Mouse (Mus musculus): Measurements from ENCODE around the gene Sept7.
A peak's percentile ranks its signal among the peaks of the same experiment; 100 is the strongest.

The Sept7 gene

GRCm38 (mm10) chr9:25252283-25252726, at the start of gene Sept7:
TSS of gene Sept7 (plus strand) at chr9:25252439.
- Histone ChIP-seq H3K36me3 (ENCODE audit: insufficient read depth, low read length) (no peaks in the 10 kb centered on the region), H3K9me3 (ENCODE audit: low read length) (no peaks in the 10 kb centered on the region), H3K27me3 (ENCODE audit: insufficient read depth, low read length) (no peaks in the 10 kb centered on the region), H3K4me3 (replicated peaks; ENCODE audit: low read length) (peak within 1 kb of the TSS; percentile 98), H3K4me1 (replicated peaks; ENCODE audit: low read depth, low read length) (peaks cover 24% of the 10 kb centered on the region)
- TF ChIP-seq NANOG (IDR thresholded peaks at IDR 0.05; ENCODE audit: borderline replicate concordance, low read length) (no peak), CTCF (conservative IDR thresholded peaks at IDR 0.05; ENCODE audit: low read length) (no peak), POU5F1 (IDR thresholded peaks at IDR 0.05; ENCODE audit: borderline replicate concordance, low read length) (no peak)

DNA sequence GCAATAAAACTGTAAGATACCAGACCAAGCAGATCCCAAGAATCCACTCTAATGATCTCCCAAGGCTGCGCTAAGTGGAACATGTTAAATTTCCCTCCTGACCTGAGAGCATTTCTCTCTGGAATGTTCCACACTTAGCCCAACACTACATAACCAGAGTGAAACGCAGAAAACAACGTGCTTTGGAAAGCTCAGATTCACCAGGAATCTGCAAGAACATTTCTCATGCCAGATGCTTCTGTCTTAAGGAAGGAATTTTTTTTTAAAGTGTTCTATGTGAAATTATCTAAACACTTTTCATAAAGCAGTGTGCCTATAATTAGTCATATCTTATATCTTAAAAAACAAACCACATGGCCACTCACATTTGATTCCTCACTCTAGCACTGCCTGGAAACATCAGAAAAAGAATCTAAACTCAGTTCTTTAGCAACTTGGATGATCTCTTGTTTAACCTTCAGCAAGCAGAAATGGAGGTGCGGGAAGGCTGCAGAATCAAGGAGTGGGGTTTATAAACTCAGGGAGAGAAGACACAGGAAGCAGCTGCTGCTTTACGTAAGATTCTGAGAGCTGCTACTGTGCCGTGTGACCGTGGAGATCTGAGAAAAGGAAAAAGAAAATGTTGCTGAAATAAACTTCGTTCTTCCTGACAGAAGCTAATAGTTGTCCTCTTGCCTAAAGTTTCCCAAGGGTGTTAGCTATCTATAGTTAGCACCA, 44.0 kb upstream of the Sept7 start:
- TF ChIP-seq CTCF (conservative IDR thresholded peaks at IDR 0.05; ENCODE audit: low read length) (no peak), POU5F1 (IDR thresholded peaks at IDR 0.05; ENCODE audit: borderline replicate concordance, low read length) (no peak), NANOG (IDR thresholded peaks at IDR 0.05; ENCODE audit: borderline replicate concordance, low read length) (no peak)

DNA sequence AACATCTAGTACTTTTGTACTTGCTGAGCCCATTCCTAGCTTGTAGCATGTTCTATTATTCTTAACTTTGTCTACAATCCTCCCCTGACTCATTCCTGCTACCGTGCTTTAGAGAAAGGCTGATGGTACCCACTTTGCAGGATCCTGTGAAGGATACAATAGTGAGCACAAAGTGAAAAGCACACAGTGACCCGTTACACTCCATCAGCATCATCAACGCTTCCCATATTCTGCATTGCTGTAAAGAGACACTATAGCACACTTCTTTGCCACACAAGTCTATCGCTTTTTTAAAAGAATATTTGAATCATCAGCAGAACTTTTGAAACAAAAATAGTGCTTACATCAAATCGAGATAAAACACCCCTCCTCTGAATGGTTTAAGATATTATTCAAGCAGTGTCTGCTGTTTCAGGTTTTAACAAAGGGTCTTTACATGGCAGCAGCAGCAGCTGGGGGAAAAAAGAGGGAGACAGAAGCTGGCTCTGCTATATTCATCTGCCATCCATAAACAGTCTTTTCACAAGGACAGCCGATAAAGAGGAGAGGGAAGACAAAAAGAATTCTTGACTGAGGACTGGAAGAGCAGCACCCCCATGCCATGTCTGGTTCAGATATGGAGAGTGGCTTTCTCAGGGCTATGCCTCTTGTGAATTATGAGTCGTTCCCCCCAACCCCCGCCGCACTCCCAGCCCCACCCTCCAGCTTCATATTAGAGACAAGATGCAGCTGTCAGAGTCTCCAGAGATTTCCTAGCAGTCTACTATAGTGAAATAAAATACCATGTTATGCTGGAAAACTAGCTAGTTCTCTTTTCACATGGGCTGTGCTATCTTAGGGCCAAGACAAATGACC, 39.7 kb upstream of the Sept7 start:
- TF ChIP-seq POU5F1 (IDR thresholded peaks at IDR 0.05; ENCODE audit: borderline replicate concordance, low read length) (no peak), CTCF (conservative IDR thresholded peaks at IDR 0.05; ENCODE audit: low read length) (no peak), NANOG (IDR thresholded peaks at IDR 0.05; ENCODE audit: borderline replicate concordance, low read length) (no peak)
- Histone ChIP-seq H3K36me3 (ENCODE audit: insufficient read depth, low read length) (no peaks in the 10 kb centered on the region), H3K4me3 (replicated peaks; ENCODE audit: low read length) (no peak overlapping the region)

More for the DNA sequence above, 44.0 kb upstream of the Sept7 start:
- H3K4me3 ChIP-seq (replicated peaks; ENCODE audit: low read length) = no peak overlapping the region
- no peaks in the 10 kb centered on the region for H3K9me3 ChIP-seq (ENCODE audit: low read length)
- no peaks in the 10 kb centered on the region for H3K27me3 ChIP-seq (ENCODE audit: insufficient read depth, low read length)
- no peaks in the 10 kb centered on the region for H3K36me3 ChIP-seq (ENCODE audit: insufficient read depth, low read length)
- H3K4me1 ChIP-seq (replicated peaks; ENCODE audit: low read depth, low read length) = no peaks in the 10 kb centered on the region

GRCm38 (mm10) chr9:25213164-25213557, 39.1 kb upstream of the Sept7 start:
- H3K9me3 ChIP-seq (ENCODE audit: low read length) = no peaks in the 10 kb centered on the region
- no peak overlapping the region for H3K4me3 ChIP-seq (replicated peaks; ENCODE audit: low read length)
- no peaks in the 10 kb centered on the region for H3K36me3 ChIP-seq (ENCODE audit: insufficient read depth, low read length)
- no peaks in the 10 kb centered on the region for H3K27me3 ChIP-seq (ENCODE audit: insufficient read depth, low read length)
- TF ChIP-seq NANOG (IDR thresholded peaks at IDR 0.05; ENCODE audit: borderline replicate concordance, low read length) (no peak), POU5F1 (IDR thresholded peaks at IDR 0.05; ENCODE audit: borderline replicate concordance, low read length) (no peak), CTCF (conservative IDR thresholded peaks at IDR 0.05; ENCODE audit: low read length) (no peak)
- H3K4me1 ChIP-seq (replicated peaks; ENCODE audit: low read depth, low read length) = no peaks in the 10 kb centered on the region

More for the DNA sequence above, 39.7 kb upstream of the Sept7 start:
- Histone ChIP-seq H3K4me1 (replicated peaks; ENCODE audit: low read depth, low read length) (no peaks in the 10 kb centered on the region), H3K27me3 (ENCODE audit: insufficient read depth, low read length) (no peaks in the 10 kb centered on the region), H3K9me3 (ENCODE audit: low read length) (no peaks in the 10 kb centered on the region)

DNA sequence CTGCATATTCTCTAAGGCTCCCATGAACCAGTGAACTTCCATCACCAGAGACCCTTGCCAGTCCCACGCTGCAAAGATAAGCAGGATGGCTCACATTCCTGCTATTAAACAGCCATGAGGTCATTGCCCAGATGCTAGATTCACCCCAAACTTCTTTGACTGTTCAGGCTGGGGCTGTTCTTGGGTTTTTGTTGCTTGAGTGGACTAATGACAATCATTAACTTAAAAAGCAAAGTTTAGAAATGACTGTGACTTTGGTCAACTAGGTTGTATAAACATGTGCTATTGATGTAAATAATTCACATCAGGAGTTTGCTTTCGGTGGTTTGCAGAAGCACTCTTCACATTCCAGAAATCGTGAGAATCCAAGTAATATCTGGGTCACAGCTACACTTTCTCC, 36.8 kb upstream of the Sept7 start:
- Histone ChIP-seq H3K4me1 (replicated peaks; ENCODE audit: low read depth, low read length) (no peaks in the 10 kb centered on the region), H3K4me3 (replicated peaks; ENCODE audit: low read length) (no peak overlapping the region), H3K9me3 (ENCODE audit: low read length) (no peaks in the 10 kb centered on the region), H3K36me3 (ENCODE audit: insufficient read depth, low read length) (no peaks in the 10 kb centered on the region), H3K27me3 (ENCODE audit: insufficient read depth, low read length) (no peaks in the 10 kb centered on the region)
- TF ChIP-seq NANOG (IDR thresholded peaks at IDR 0.05; ENCODE audit: borderline replicate concordance, low read length) (no peak), POU5F1 (IDR thresholded peaks at IDR 0.05; ENCODE audit: borderline replicate concordance, low read length) (no peak), CTCF (conservative IDR thresholded peaks at IDR 0.05; ENCODE audit: low read length) (no peak)

DNA sequence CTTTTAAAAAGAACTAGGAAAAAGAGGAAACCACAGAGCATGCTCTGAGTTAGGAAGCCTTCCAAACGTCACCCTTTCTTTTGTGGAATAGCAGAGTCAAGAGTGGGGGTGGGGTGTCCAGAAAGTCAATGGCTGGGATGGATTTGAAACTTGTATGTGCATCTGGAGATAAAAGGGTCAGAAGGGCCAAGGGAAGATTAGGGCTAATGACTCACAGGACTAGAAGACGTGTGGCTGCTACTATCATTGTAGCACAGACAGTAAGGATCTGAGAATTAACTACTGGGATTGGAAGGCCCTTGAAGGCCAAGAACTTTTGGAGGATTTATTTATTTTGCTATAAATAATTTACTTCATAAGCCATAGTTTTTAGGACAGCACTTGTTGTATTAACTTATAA, 36.0 kb upstream of the Sept7 start:
- Histone ChIP-seq H3K9me3 (ENCODE audit: low read length) (no peaks in the 10 kb centered on the region), H3K36me3 (ENCODE audit: insufficient read depth, low read length) (no peaks in the 10 kb centered on the region), H3K4me3 (replicated peaks; ENCODE audit: low read length) (no peak overlapping the region), H3K27me3 (ENCODE audit: insufficient read depth, low read length) (no peaks in the 10 kb centered on the region), H3K4me1 (replicated peaks; ENCODE audit: low read depth, low read length) (no peaks in the 10 kb centered on the region)
- TF ChIP-seq POU5F1 (IDR thresholded peaks at IDR 0.05; ENCODE audit: borderline replicate concordance, low read length) (no peak), CTCF (conservative IDR thresholded peaks at IDR 0.05; ENCODE audit: low read length) (no peak), NANOG (IDR thresholded peaks at IDR 0.05; ENCODE audit: borderline replicate concordance, low read length) (no peak)

- no peaks in the 10 kb centered on the region for H3K9me3 ChIP-seq (ENCODE audit: low read length)
- H3K27me3 ChIP-seq (ENCODE audit: insufficient read depth, low read length) = no peaks in the 10 kb centered on the region
- no peaks in the 10 kb centered on the region for H3K4me1 ChIP-seq (replicated peaks; ENCODE audit: low read depth, low read length)
- no peak overlapping the region for H3K4me3 ChIP-seq (replicated peaks; ENCODE audit: low read length)
- H3K36me3 ChIP-seq (ENCODE audit: insufficient read depth, low read length) = no peaks in the 10 kb centered on the region
- no peak for TF ChIP-seq POU5F1 (IDR thresholded peaks at IDR 0.05; ENCODE audit: borderline replicate concordance, low read length)
- no peak for TF ChIP-seq NANOG (IDR thresholded peaks at IDR 0.05; ENCODE audit: borderline replicate concordance, low read length)
- TF ChIP-seq CTCF (conservative IDR thresholded peaks at IDR 0.05; ENCODE audit: low read length) = no peak
These were observed 33.3 kb upstream of the Sept7 start for GRCm38 (mm10) chr9:25218954-25219353.

- H3K36me3 ChIP-seq (ENCODE audit: insufficient read depth, low read length) = no peaks in the 10 kb centered on the region
- no peak for TF ChIP-seq NANOG (IDR thresholded peaks at IDR 0.05; ENCODE audit: borderline replicate concordance, low read length)
- no peak for TF ChIP-seq POU5F1 (IDR thresholded peaks at IDR 0.05; ENCODE audit: borderline replicate concordance, low read length)
- no peak for TF ChIP-seq CTCF (conservative IDR thresholded peaks at IDR 0.05; ENCODE audit: low read length)
- no peak overlapping the region for H3K4me3 ChIP-seq (replicated peaks; ENCODE audit: low read length)
- H3K27me3 ChIP-seq (ENCODE audit: insufficient read depth, low read length) = no peaks in the 10 kb centered on the region
- H3K9me3 ChIP-seq (ENCODE audit: low read length) = no peaks in the 10 kb centered on the region
- H3K4me1 ChIP-seq (replicated peaks; ENCODE audit: low read depth, low read length) = no peaks in the 10 kb centered on the region
These were observed 32.4 kb upstream of the Sept7 start for GRCm38 (mm10) chr9:25219882-25220281.

Data from E14TG2a.4 (cell line).